Mouse (Mus musculus) ES-E14 (cell line): ENCODE results near the gene Erich3.

Experiments
- HCFC1 ChIP-seq: IDR thresholded peaks from 2 replicates; pipeline ENCODE4 v1.6.1; 2012; ENCODE audit warnings: low read length, inconsistent platforms, borderline replicate concordance; ENCODE audit not compliant: insufficient read depth
- MAFK ChIP-seq: IDR thresholded peaks from 2 replicates; pipeline ENCODE4 v1.6.1; 2014; ENCODE audit warnings: mild to moderate bottlenecking, low read depth, low read length, inconsistent platforms; ENCODE audit not compliant: insufficient read depth
- ZC3H11A ChIP-seq: IDR thresholded peaks from 2 replicates; pipeline ENCODE4 v1.6.1; 2012; ENCODE audit warnings: low read depth, mild to moderate bottlenecking, inconsistent platforms, low read length, borderline replicate concordance
- ZNF384 ChIP-seq: IDR thresholded peaks from 2 replicates; pipeline ENCODE4 v1.6.1; 2012; ENCODE audit warnings: low read depth, low read length, inconsistent platforms

GRCm38 (mm10) chr3:154704755-154705154 lies 41.1 kb downstream of the Erich3 start:
- TF ChIP-seq ZNF384 = no peak
- no peak for TF ChIP-seq ZC3H11A
- TF ChIP-seq MAFK = no peak
- no peak for TF ChIP-seq HCFC1
